Mouse (Mus musculus): Measurements from ENCODE around the gene Mtpn. TPM values are rescaled to one million over a fixed set of nuclear protein-coding genes. Genes with fewer than 3 reads are reported as not detected.
A peak's percentile ranks its signal among the peaks of the same experiment; 100 is the strongest.

Gene Mtpn
- polyA plus RNA-seq (2015; fragmentation: Nextera tagmentation; extraction: Ambion mirVana), result 154 and 166 TPM in 2 replicates

GRCm38 (mm10) chr6:35539304-35540009, at the start of gene Mtpn:
TSS of gene Mtpn (minus strand) at chr6:35539888.
- peak; percentile 100 for ATAC-seq (ENCODE audit: insufficient read depth, low FRiP score, low read depth)
- WGBS, result under 1% methylated on average over 61 of the region's 61 CpGs

GRCm38 (mm10) chr6:35568731-35569130, 29.0 kb upstream of the Mtpn start:
- Histone ChIP-seq H3K4me2 (no peak overlapping the region), H3K27ac (no peak overlapping the region), H3K36me3 (no peaks in the 10 kb centered on the region), H3K9ac (no peak overlapping the region), H3K4me1 (no peaks in the 10 kb centered on the region), H3K27me3 (replicated peaks) (no peaks in the 10 kb centered on the region), H3K9me3 (no peaks in the 10 kb centered on the region), H3K4me3 (replicated peaks) (no peak overlapping the region)
- ATAC-seq (ENCODE audit: insufficient read depth, low FRiP score, low read depth), result no peak

More at GRCm38 (mm10) chr6:35539304-35540009, at the start of gene Mtpn:
- Histone ChIP-seq H3K4me3 (replicated peaks) (peak within 1 kb of the TSS; percentile 99), H3K9ac (peak within 1 kb of the TSS; percentile 96), H3K27me3 (replicated peaks) (no peaks in the 10 kb centered on the region), H3K4me2 (peak within 1 kb of the TSS; percentile 65), H3K4me1 (no peaks in the 10 kb centered on the region), H3K36me3 (no peaks in the 10 kb centered on the region), H3K27ac (peak within 1 kb of the TSS; percentile 84), H3K9me3 (no peaks in the 10 kb centered on the region)

GRCm38 (mm10) chr6:35567755-35568154, 28.1 kb upstream of the Mtpn start:
- H3K4me2 ChIP-seq, result no peak overlapping the region
- no peak overlapping the region for H3K4me3 ChIP-seq (replicated peaks)

GRCm38 (mm10) chr6:35559950-35560349, 20.3 kb upstream of the Mtpn start:
- Histone ChIP-seq H3K9ac (no peak overlapping the region), H3K27me3 (replicated peaks) (no peaks in the 10 kb centered on the region), H3K36me3 (no peaks in the 10 kb centered on the region), H3K4me2 (no peak overlapping the region), H3K27ac (no peak overlapping the region), H3K9me3 (no peaks in the 10 kb centered on the region), H3K4me1 (no peaks in the 10 kb centered on the region), H3K4me3 (replicated peaks) (no peak overlapping the region)
- ATAC-seq (ENCODE audit: insufficient read depth, low FRiP score, low read depth), result no peak
- WGBS, result 46% methylated on average over 2 of the region's 2 CpGs

More at GRCm38 (mm10) chr6:35567755-35568154, 28.1 kb upstream of the Mtpn start:
- ATAC-seq (ENCODE audit: insufficient read depth, low FRiP score, low read depth), result no peak
- H3K27ac ChIP-seq, result no peak overlapping the region
- no peaks in the 10 kb centered on the region for H3K27me3 ChIP-seq (replicated peaks)
- H3K9me3 ChIP-seq, result no peaks in the 10 kb centered on the region
- no peak overlapping the region for H3K9ac ChIP-seq
- no peaks in the 10 kb centered on the region for H3K36me3 ChIP-seq
- no peaks in the 10 kb centered on the region for H3K4me1 ChIP-seq

- Histone ChIP-seq H3K9me3 (no peaks in the 10 kb centered on the region; the same call in 1 of the 2 replicates), H3K27me3 (replicated peaks) (no peaks in the 10 kb centered on the region), H3K36me3 (no peaks in the 10 kb centered on the region), H3K9ac (no peak overlapping the region), H3K4me3 (replicated peaks) (no peak overlapping the region), H3K4me2 (no peak overlapping the region), H3K27ac (no peak overlapping the region), H3K4me1 (no peaks in the 10 kb centered on the region)
- ATAC-seq (ENCODE audit: insufficient read depth, low FRiP score, low read depth), result no peak
Observed at GRCm38 (mm10) chr6:35544352-35544751, 4.7 kb upstream of the Mtpn start.

- Histone ChIP-seq H3K27ac (no peak overlapping the region), H3K4me3 (replicated peaks) (no peak overlapping the region), H3K9me3 (no peaks in the 10 kb centered on the region; the same call in 1 of the 2 replicates), H3K36me3 (no peaks in the 10 kb centered on the region), H3K4me1 (no peaks in the 10 kb centered on the region), H3K27me3 (replicated peaks) (no peaks in the 10 kb centered on the region), H3K9ac (no peak overlapping the region), H3K4me2 (no peak overlapping the region)
- WGBS, result 75% methylated on average over 8 of the region's 8 CpGs
- no peak for ATAC-seq (ENCODE audit: insufficient read depth, low FRiP score, low read depth)
Observed at GRCm38 (mm10) chr6:35542656-35543400, 3.1 kb upstream of the Mtpn start.

- no peaks in the 10 kb centered on the region for H3K9me3 ChIP-seq
- WGBS, result 90% methylated on average over 9 of the region's 9 CpGs
- H3K36me3 ChIP-seq, result no peaks in the 10 kb centered on the region
- no peaks in the 10 kb centered on the region for H3K27me3 ChIP-seq (replicated peaks)
- H3K4me3 ChIP-seq (replicated peaks), result no peak overlapping the region
- no peak overlapping the region for H3K9ac ChIP-seq
- H3K4me2 ChIP-seq, result no peak overlapping the region
- no peak overlapping the region for H3K27ac ChIP-seq
- H3K4me1 ChIP-seq, result no peaks in the 10 kb centered on the region
- no peak for ATAC-seq (ENCODE audit: insufficient read depth, low FRiP score, low read depth)
Observed at GRCm38 (mm10) chr6:35540377-35540776, 689 bp upstream of the Mtpn start.

GRCm38 (mm10) chr6:35538757-35539303, 858 bp downstream of the Mtpn start:
- Histone ChIP-seq H3K9ac (peak overlapping the region; percentile 96), H3K4me1 (no peaks in the 10 kb centered on the region), H3K4me2 (peak overlapping the region; percentile 65), H3K27me3 (replicated peaks) (no peaks in the 10 kb centered on the region), H3K4me3 (replicated peaks) (peak overlapping the region; percentile 99), H3K36me3 (no peaks in the 10 kb centered on the region), H3K27ac (peak overlapping the region; percentile 84), H3K9me3 (no peaks in the 10 kb centered on the region)
- ATAC-seq (ENCODE audit: insufficient read depth, low FRiP score, low read depth), result no peak
- WGBS, result 2% methylated on average over 21 of the region's 21 CpGs

GRCm38 (mm10) chr6:35536021-35536420, 3.7 kb downstream of the Mtpn start:
- H3K4me3 ChIP-seq (replicated peaks), result no peak overlapping the region
- no peaks in the 10 kb centered on the region for H3K27me3 ChIP-seq (replicated peaks)
- H3K4me1 ChIP-seq, result no peaks in the 10 kb centered on the region
- H3K27ac ChIP-seq, result no peak overlapping the region
- 78% methylated on average over 7 of the region's 7 CpGs for WGBS
- no peak overlapping the region for H3K4me2 ChIP-seq
- ATAC-seq (ENCODE audit: insufficient read depth, low FRiP score, low read depth), result no peak
- no peak overlapping the region for H3K9ac ChIP-seq
- H3K9me3 ChIP-seq, result no peaks in the 10 kb centered on the region
- no peaks in the 10 kb centered on the region for H3K36me3 ChIP-seq

GRCm38 (mm10) chr6:35513362-35513761, 26.3 kb downstream of the Mtpn start:
- H3K4me2 ChIP-seq, result no peak overlapping the region
- H3K27ac ChIP-seq, result no peak overlapping the region
- H3K4me3 ChIP-seq (replicated peaks), result no peak overlapping the region
- H3K36me3 ChIP-seq, result peaks cover 11% of the 10 kb centered on the region; the same call in 1 of the 2 replicates
- ATAC-seq (ENCODE audit: insufficient read depth, low FRiP score, low read depth), result no peak
- H3K4me1 ChIP-seq, result no peaks in the 10 kb centered on the region
- H3K9ac ChIP-seq, result no peak overlapping the region
- H3K27me3 ChIP-seq (replicated peaks), result no peaks in the 10 kb centered on the region
- H3K9me3 ChIP-seq, result no peaks in the 10 kb centered on the region

GRCm38 (mm10) chr6:35504781-35505180, 34.9 kb downstream of the Mtpn start:
- H3K4me1 ChIP-seq, result no peaks in the 10 kb centered on the region
- no peaks in the 10 kb centered on the region for H3K9me3 ChIP-seq
- no peak overlapping the region for H3K4me3 ChIP-seq (replicated peaks)
- H3K9ac ChIP-seq, result no peak overlapping the region
- no peak overlapping the region for H3K27ac ChIP-seq
- H3K27me3 ChIP-seq (replicated peaks), result no peaks in the 10 kb centered on the region
- no peak overlapping the region for H3K4me2 ChIP-seq
- WGBS, result 93% methylated on average over 2 of the region's 2 CpGs
- no peak for ATAC-seq (ENCODE audit: insufficient read depth, low FRiP score, low read depth)
- no peaks in the 10 kb centered on the region for H3K36me3 ChIP-seq

- no peak overlapping the region for H3K9ac ChIP-seq
- no peak overlapping the region for H3K4me2 ChIP-seq
- no peaks in the 10 kb centered on the region for H3K9me3 ChIP-seq
- WGBS, result 84% methylated on average over 2 of the region's 2 CpGs
- no peaks in the 10 kb centered on the region for H3K4me1 ChIP-seq
- H3K27ac ChIP-seq, result no peak overlapping the region
- ATAC-seq (ENCODE audit: insufficient read depth, low FRiP score, low read depth), result no peak
- no peak overlapping the region for H3K4me3 ChIP-seq (replicated peaks)
- no peaks in the 10 kb centered on the region for H3K27me3 ChIP-seq (replicated peaks)
- no peaks in the 10 kb centered on the region for H3K36me3 ChIP-seq
Observed at GRCm38 (mm10) chr6:35502904-35503303, 36.8 kb downstream of the Mtpn start.
